16 mouse cellular contexts compared by ENCODE assay signal in the genomic region with DNA sequence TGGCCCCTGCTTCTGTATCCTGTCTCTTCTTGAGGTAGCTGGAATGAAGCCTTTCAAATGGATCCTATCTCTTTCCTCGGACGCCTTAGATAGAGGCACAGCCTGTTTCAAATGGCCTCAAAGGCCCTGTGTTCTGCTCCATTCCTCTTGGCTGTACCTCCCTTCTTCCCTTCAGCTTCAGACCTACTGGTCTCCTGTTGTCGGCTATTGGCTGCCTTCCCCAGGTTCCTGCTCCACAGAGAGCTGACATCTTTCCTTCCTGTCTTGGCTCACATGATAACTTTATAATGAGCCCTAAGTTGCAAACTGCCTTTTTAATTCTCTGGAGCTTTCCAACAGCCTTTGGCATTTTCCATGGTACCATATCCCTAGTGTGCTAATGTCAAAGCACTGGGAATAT. TPM values are rescaled to one million over a fixed set of nuclear protein-coding genes. Genes with fewer than 3 reads are reported as not detected.
"Had no signal": no experiment of that assay in that cellular context is flagged by ENCODE, and none has a peak within 500 bp of the region (broad histone marks: within the 10 kb centered on the region; RNA-seq: fewer than 3 reads in every experiment).

No protein-coding gene starts in this region.

- ATAC-seq: liver, postnatal 0 days; midbrain, embryonic 16.5 days had no signal

- DNase-seq: kidney, postnatal 36 days; layer of hippocampus, adult 9-11 months; liver; liver, embryonic 13.5 days; liver, postnatal 0 days; lung, postnatal 14 days; right cerebral cortex, adult 18-20 months; right cerebral cortex, postnatal 25 days; thymus, postnatal 4 days had no signal

RNA-seq across cellular contexts. Expression of gene Gsdmc4, which starts 14.1 kb away (rescaled TPM):
- polyA plus RNA-seq: limb, embryonic 12.5 days; liver, embryonic 13.5 days; liver, postnatal 0 days; lung, embryonic 15.5 days; macrophage; midbrain, embryonic 12.5 days; midbrain, embryonic 16.5 days; neural tube, embryonic 11.5 days; neural tube, embryonic 15.5 days had no signal

RNA-seq across cellular contexts. Expression of gene Gsdmc3, which starts 47.8 kb away (rescaled TPM):
- polyA plus RNA-seq: limb, embryonic 12.5 days; liver, embryonic 13.5 days; liver, postnatal 0 days; macrophage; midbrain, embryonic 12.5 days; midbrain, embryonic 16.5 days; neural tube, embryonic 11.5 days; neural tube, embryonic 15.5 days had no signal
